Mouse (Mus musculus) embryonic facial prominence, embryonic 12.5 days (tissue): ENCODE results near the gene Gdi1. TPM values are rescaled to one million over a fixed set of nuclear protein-coding genes. Genes with fewer than 3 reads are reported as not detected.
"Not testable (repeated sequence)": the region's sequence is repeated elsewhere in the genome, so short reads cannot be mapped to it uniquely, and the experiment has no call there.

Source experiments
- ATAC-seq: fragments of 200-750 bp; cut with Nextera tagmentation; 2 replicates; pipeline ENCODE4 v1.8.0; 2017; ENCODE audit not compliant: insufficient number of reproducible peaks, insufficient read depth, low FRiP score, low TSS enrichment
- H3K27ac ChIP-seq: fragments of 300-500 bp; sonication (generic); 2 replicates; pipeline ENCODE4 v1.5.1; 2016; ENCODE audit warnings: mild to moderate bottlenecking
- H3K27me3 ChIP-seq: fragments of 300-500 bp; sonication (generic); 2 replicates; pipeline ENCODE4 v1.6.1; 2016; ENCODE audit warnings: mild to moderate bottlenecking, moderate library complexity
- H3K36me3 ChIP-seq: fragments of 300-500 bp; sonication (generic); 2 replicates; pipeline ENCODE4 v1.6.1; 2016; ENCODE audit warnings: mild to moderate bottlenecking
- H3K4me1 ChIP-seq: fragments of 300-500 bp; sonication (generic); 2 replicates; pipeline ENCODE4 v1.6.1; 2016
- H3K4me2 ChIP-seq: fragments of 300-500 bp; sonication (generic); replicated peaks from 2 replicates; pipeline ENCODE4 v1.6.1; 2016; ENCODE audit warnings: mild to moderate bottlenecking, moderate library complexity
- H3K4me3 ChIP-seq: fragments of 300-500 bp; sonication (generic); 2 replicates; pipeline ENCODE4 v1.5.1; 2016; ENCODE audit warnings: mild to moderate bottlenecking
- H3K9ac ChIP-seq: fragments of 300-500 bp; sonication (generic); 2 replicates; pipeline ENCODE4 v1.6.1; 2016; ENCODE audit warnings: mild to moderate bottlenecking, moderate library complexity
- H3K9me3 ChIP-seq: fragments of 300-500 bp; sonication (generic); 2 replicates; pipeline ENCODE4 v1.6.1; 2016; ENCODE audit warnings: mild to moderate bottlenecking, moderate library complexity
- WGBS: fragments of 180-500 bp; shearing (Covaris S2); methylation state at CpG from one replicate; pipeline ENCODE4 v1.1.7; 2016; 5-methylcytosine and 5-hydroxymethylcytosine counted together
- microRNA-seq: library from miRNA; unstranded; fragments of <30 nt; microRNA quantifications from one replicate; pipeline ENCODE4, GENCODE M21; 2017
- polyA plus RNA-seq: library from polyadenylated mRNA; unstranded; fragments of >200 nt; fragmentation: Nextera tagmentation; extraction: Ambion mirVana; gene quantifications from 2 replicates; pipeline ENCODE4 v1.2.1, GENCODE M21; 2016

Gdi1 gene
- polyA plus RNA-seq, 1 experiment from 2014 or later, result 305 TPM

GRCm38 (mm10) chrX:74352645-74353466 lies 48.1 kb downstream of the Gdi1 start:
- peak overlapping the region; percentile 63 for H3K9ac ChIP-seq
- no peaks in the 10 kb centered on the region for H3K27me3 ChIP-seq
- H3K27ac ChIP-seq, result peak overlapping the region; percentile 36; the same call in 1 of the 2 replicates
- H3K36me3 ChIP-seq, result no peaks in the 10 kb centered on the region
- peak overlapping the region; percentile 50 for H3K4me2 ChIP-seq
- H3K4me1 ChIP-seq, result no peaks in the 10 kb centered on the region
- WGBS, result 31% methylated on average over 13 of the region's 13 CpGs
- peak overlapping the region; percentile 45 for H3K4me3 ChIP-seq
- no peaks in the 10 kb centered on the region for H3K9me3 ChIP-seq
- ATAC-seq, result 0 out of 2 replicates have a peak, but pooled peaks have one; percentile 47

DNA sequence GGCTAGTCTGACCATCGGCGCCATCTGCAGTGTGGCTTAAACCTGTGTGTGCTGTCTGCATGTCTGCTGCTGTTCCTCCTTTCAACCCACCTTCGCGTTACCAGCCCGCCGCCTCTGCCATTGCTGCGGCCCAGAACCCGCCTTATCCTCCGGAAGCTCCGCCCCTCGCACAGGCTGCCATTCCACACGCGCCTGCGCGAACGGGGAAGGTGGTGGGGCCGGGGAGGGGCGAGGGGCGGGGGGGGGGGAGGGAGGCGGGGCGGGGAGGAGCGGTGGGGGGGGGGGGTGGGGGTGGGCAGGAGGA lies 48.6 kb downstream of the Gdi1 start, which contains the start of gene Lage3:
Gene Lage3, minus strand, starts transcription at position 152 of the 304 bp plus-strand sequence.
- Histone ChIP-seq H3K4me3 (peak within 1 kb of the TSS; percentile 45), H3K27me3 (no peaks in the 10 kb centered on the region), H3K36me3 (no peaks in the 10 kb centered on the region), H3K27ac (peak within 1 kb of the TSS; percentile 36; the same call in 1 of the 2 replicates), H3K4me1 (no peaks in the 10 kb centered on the region), H3K4me2 (peak within 1 kb of the TSS; percentile 50), H3K9me3 (no peaks in the 10 kb centered on the region), H3K9ac (peak within 1 kb of the TSS; percentile 63)
- 40% methylated on average over 12 of the region's 22 CpGs for WGBS
- 0 out of 2 replicates have a peak, but pooled peaks have one; percentile 82 for ATAC-seq

GRCm38 (mm10) chrX:74357069-74357468 lies 52.3 kb downstream of the Gdi1 start:
- H3K9ac ChIP-seq, H3K27ac ChIP-seq, ATAC-seq, H3K36me3 ChIP-seq, H3K4me3 ChIP-seq, H3K4me2 ChIP-seq, H3K4me1 ChIP-seq, H3K27me3 ChIP-seq, H3K9me3 ChIP-seq: not testable (repeated sequence)
- 93% methylated on average over 3 of the region's 3 CpGs for WGBS

DNA sequence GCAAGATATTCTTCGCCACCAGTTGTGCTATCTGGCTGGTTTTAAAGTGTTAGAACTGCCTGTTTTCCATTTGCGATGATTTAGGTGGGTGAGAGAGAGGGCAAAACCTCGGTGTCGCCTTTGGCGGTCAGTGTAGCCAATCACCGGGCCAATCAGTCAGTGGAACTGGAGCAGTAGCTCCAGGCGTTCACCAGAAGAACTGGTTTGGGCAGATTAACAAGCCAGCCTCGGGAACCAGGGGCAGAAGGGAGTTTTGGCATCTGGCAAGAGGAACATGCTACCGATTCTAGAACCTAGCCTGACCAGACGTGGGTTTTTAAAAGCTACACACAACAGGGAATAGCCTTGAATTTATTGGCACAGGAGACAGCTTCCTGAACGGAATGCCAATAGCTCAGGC lies 54.4 kb downstream of the Gdi1 start:
- ATAC-seq, result no peak
- 42% methylated on average over 11 of the region's 11 CpGs for WGBS
- H3K4me3 ChIP-seq, result no peak overlapping the region
- no peak overlapping the region for H3K9ac ChIP-seq
- no peaks in the 10 kb centered on the region for H3K9me3 ChIP-seq
- H3K4me1 ChIP-seq, result no peaks in the 10 kb centered on the region
- H3K36me3 ChIP-seq, result no peaks in the 10 kb centered on the region
- no peak overlapping the region for H3K4me2 ChIP-seq
- no peaks in the 10 kb centered on the region for H3K27me3 ChIP-seq
- no peak overlapping the region for H3K27ac ChIP-seq

Small RNA genes lying within 50 kb of the gene (microRNA-seq; reads per million reads assigned to microRNA genes)
- gene Mir7091, result 0.73 reads per million
- gene Mir7092, result not detected

Other genes with a start within 250 kb of the Gdi1 start
- gene Opn1mw, start 177.5 kb upstream of the Gdi1 start, polyA plus RNA-seq, result not detected in 2 replicates
- gene Mecp2, start 169.6 kb upstream of the Gdi1 start, polyA plus RNA-seq, result 14.8 and 15.6 TPM in 2 replicates
- gene Tex28, start 137.2 kb upstream of the Gdi1 start, polyA plus RNA-seq, result not detected in 2 replicates
- 0.08 TPM in 1 of 2 replicates, not detected in the other for gene Tktl1, start 127.7 kb upstream of the Gdi1 start, polyA plus RNA-seq
- 359 and 360 TPM in 2 replicates for gene Flna, start 55.2 kb upstream of the Gdi1 start, polyA plus RNA-seq
- gene Emd, start 50.3 kb upstream of the Gdi1 start, polyA plus RNA-seq, result 21.9 and 24.4 TPM in 2 replicates
- gene Rpl10, start 34.2 kb upstream of the Gdi1 start, polyA plus RNA-seq, result 745 and 775 TPM in 2 replicates
- gene Taz, start 23.1 kb upstream of the Gdi1 start, polyA plus RNA-seq, result 84.4 and 85.7 TPM in 2 replicates
- 9.1 and 9.6 TPM in 2 replicates for gene Dnase1l1, start 22.7 kb upstream of the Gdi1 start, polyA plus RNA-seq
- 114 and 120 TPM in 2 replicates for gene Atp6ap1, start 7.9 kb upstream of the Gdi1 start, polyA plus RNA-seq
- 66.3 and 68.5 TPM in 2 replicates for gene Fam50a, start 8.0 kb downstream of the Gdi1 start, polyA plus RNA-seq
- 25.1 and 31.1 TPM in 2 replicates for gene Plxna3, start 24.1 kb downstream of the Gdi1 start, polyA plus RNA-seq
- 114 and 122 TPM in 2 replicates for gene Lage3, start 48.6 kb downstream of the Gdi1 start, polyA plus RNA-seq
- 62.1 and 62.2 TPM in 2 replicates for gene Ubl4a, start 68.2 kb downstream of the Gdi1 start, polyA plus RNA-seq
- 16.4 and 18.2 TPM in 2 replicates for gene Slc10a3, start 68.4 kb downstream of the Gdi1 start, polyA plus RNA-seq
- gene Fam3a, start 88.3 kb downstream of the Gdi1 start, polyA plus RNA-seq, result 34.2 and 34.3 TPM in 2 replicates
- gene Ikbkg, start 88.3 kb downstream of the Gdi1 start, polyA plus RNA-seq, result 19.4 and 20.0 TPM in 2 replicates
- gene G6pdx, start 124.2 kb downstream of the Gdi1 start, polyA plus RNA-seq, result 47.6 and 51.3 TPM in 2 replicates
- not detected in 2 replicates for gene Gm6880, start 176.4 kb downstream of the Gdi1 start, polyA plus RNA-seq